Mouse (Mus musculus): ENCODE measurements around the gene Mars.

- TF ChIP-seq POLR2A (IDR thresholded peaks at IDR 0.05; ENCODE audit: low read depth, low read length) (peak; percentile 55; the same call in 1 of the 2 replicates), CTCF (IDR thresholded peaks at IDR 0.05; ENCODE audit: borderline replicate concordance, insufficient read depth, low read length) (peak; percentile 22; the same call in 1 of the 2 replicates)
Observed at GRCm38 (mm10) chr10:127312356-127312676, 730 bp upstream of the Mars start.
